ENCODE assay signal across 12 mouse cellular contexts in genomic region chr11:85917993-85918325, GRCm38 (mm10). TPM values are rescaled to one million over a fixed set of nuclear protein-coding genes. Genes with fewer than 3 reads are reported as not detected.
A peak's percentile ranks its signal among the peaks of the same experiment; 100 is the strongest.
DNase-seq lines count a peak whose midpoint lies in the region; ATAC-seq and TF ChIP-seq lines count a peak whose summit lies in the region.
"Had no signal": no experiment of that assay in that cellular context is flagged by ENCODE, and none has a peak within 500 bp of the region (broad histone marks: within the 10 kb centered on the region; RNA-seq: fewer than 3 reads in every experiment).

No protein-coding gene starts in this region.

- DNase-seq in forebrain, embryonic 11.5 days (ENCODE audit: low spot score) = no peak
- peak; percentile 91 for DNase-seq in embryonic facial prominence, embryonic 11.5 days (ENCODE audit: low spot score)
- DNase-seq in limb, embryonic 14.5 days (ENCODE audit: low spot score) = no peak
- peak; percentile 68 for DNase-seq in midbrain, embryonic 14.5 days
- no peak for DNase-seq in testis, postnatal 14 days (ENCODE audit: low spot score)
- DNase-seq in adrenal gland, postnatal 14 days = no peak
- no peak for DNase-seq in heart, adult 9 months (ENCODE audit: low spot score in 2 of 2)
- DNase-seq: adrenal gland, adult 2 months had no signal

- peak overlapping the region; percentile 9; the same call in 1 of the 2 replicates for H3K4me2 ChIP-seq in forebrain, embryonic 11.5 days (ENCODE audit: low read depth, low read length, severe bottlenecking)
- no peak overlapping the region for H3K4me2 ChIP-seq in forebrain, embryonic 16.5 days (ENCODE audit: low read length)
- H3K4me2 ChIP-seq in embryonic facial prominence, embryonic 11.5 days (ENCODE audit: low read depth, low read length) = no peak overlapping the region
- H3K4me2 ChIP-seq in limb, embryonic 14.5 days (replicated peaks; ENCODE audit: low read depth, low read length, severe bottlenecking) = peak overlapping the region; percentile 22; the same call in 1 of the 2 replicates
- peak overlapping the region; percentile 33 for H3K4me2 ChIP-seq in midbrain, embryonic 14.5 days (ENCODE audit: low read length)

- H3K27ac ChIP-seq in forebrain, embryonic 11.5 days (ENCODE audit: low read depth, low read length) = no peak overlapping the region
- H3K27ac ChIP-seq in forebrain, embryonic 16.5 days (ENCODE audit: low read length) = no peak overlapping the region
- 0 out of 2 replicates have a peak overlapping the region, but pooled peaks have one; percentile 43 for H3K27ac ChIP-seq in embryonic facial prominence, embryonic 11.5 days (replicated peaks; ENCODE audit: low read depth, low read length)
- H3K27ac ChIP-seq in limb, embryonic 14.5 days (replicated peaks; ENCODE audit: low read depth, low read length) = peak overlapping the region; percentile 76
- 0 out of 2 replicates have a peak overlapping the region, but pooled peaks have one; percentile 32 for H3K27ac ChIP-seq in midbrain, embryonic 14.5 days (replicated peaks; ENCODE audit: low read depth, low read length)

- TF ChIP-seq POLR2A in limb, embryonic 14.5 days (IDR thresholded peaks at IDR 0.05; ENCODE audit: borderline replicate concordance, extremely low read depth, insufficient read depth, insufficient read length) = no peak

- no peak for ATAC-seq in forebrain, embryonic 11.5 days (replicated peaks; ENCODE audit: low FRiP score)
- ATAC-seq in forebrain, embryonic 16.5 days = no peak
- peak; percentile 68; the same call in 1 of the 2 replicates for ATAC-seq in embryonic facial prominence, embryonic 11.5 days (replicated peaks; ENCODE audit: insufficient number of reproducible peaks, low FRiP score, low TSS enrichment, low read depth)
- no peak for ATAC-seq in limb, embryonic 14.5 days (ENCODE audit: low FRiP score, low read depth)
- no peak for ATAC-seq in midbrain, embryonic 14.5 days (ENCODE audit: low FRiP score, low TSS enrichment)

- peaks cover 21% of the 10 kb centered on the region for H3K4me1 ChIP-seq in forebrain, embryonic 11.5 days (replicated peaks; ENCODE audit: control insufficient read depth, insufficient read depth, low read length)
- H3K4me1 ChIP-seq in forebrain, embryonic 16.5 days (replicated peaks; ENCODE audit: control insufficient read depth, insufficient read depth, low read length) = peaks cover 10% of the 10 kb centered on the region
- peaks cover 10% of the 10 kb centered on the region for H3K4me1 ChIP-seq in embryonic facial prominence, embryonic 11.5 days (ENCODE audit: control insufficient read depth, insufficient read depth, low read length)
- H3K4me1 ChIP-seq in limb, embryonic 14.5 days (ENCODE audit: control insufficient read depth, insufficient read depth, low read length) = peaks cover 45% of the 10 kb centered on the region
- peaks cover 23% of the 10 kb centered on the region for H3K4me1 ChIP-seq in midbrain, embryonic 14.5 days (ENCODE audit: control insufficient read depth, insufficient read depth, low read length)

- no peaks in the 10 kb centered on the region for H3K9me3 ChIP-seq in forebrain, embryonic 11.5 days (ENCODE audit: control insufficient read depth, low read length)
- H3K9me3 ChIP-seq in forebrain, embryonic 16.5 days (ENCODE audit: control insufficient read depth, low read length) = no peaks in the 10 kb centered on the region
- H3K9me3 ChIP-seq in embryonic facial prominence, embryonic 11.5 days (replicated peaks; ENCODE audit: control insufficient read depth, low read length) = no peaks in the 10 kb centered on the region
- no peaks in the 10 kb centered on the region for H3K9me3 ChIP-seq in limb, embryonic 14.5 days (ENCODE audit: control insufficient read depth, low read length)
- H3K9me3 ChIP-seq in midbrain, embryonic 14.5 days (ENCODE audit: control insufficient read depth, low read length) = no peaks in the 10 kb centered on the region

- H3K27me3 ChIP-seq in forebrain, embryonic 11.5 days (ENCODE audit: control insufficient read depth, insufficient read depth, low read length) = peaks cover 4% of the 10 kb centered on the region; the same call in 1 of the 2 replicates
- H3K27me3 ChIP-seq in forebrain, embryonic 16.5 days (replicated peaks; ENCODE audit: control insufficient read depth, insufficient read depth, low read length) = peaks cover 3% of the 10 kb centered on the region; the same call in 1 of the 2 replicates
- no peaks in the 10 kb centered on the region for H3K27me3 ChIP-seq in embryonic facial prominence, embryonic 11.5 days (ENCODE audit: control insufficient read depth, insufficient read depth, low read length)
- H3K27me3 ChIP-seq in limb, embryonic 14.5 days (ENCODE audit: control insufficient read depth, insufficient read depth, low read length) = no peaks in the 10 kb centered on the region
- no peaks in the 10 kb centered on the region for H3K27me3 ChIP-seq in midbrain, embryonic 14.5 days (ENCODE audit: control insufficient read depth, insufficient read depth, low read length)

- H3K9ac ChIP-seq in forebrain, embryonic 11.5 days (ENCODE audit: low read length) = no peak overlapping the region
- no peak overlapping the region for H3K9ac ChIP-seq in forebrain, embryonic 16.5 days (replicated peaks; ENCODE audit: low read depth, low read length)
- H3K9ac ChIP-seq in embryonic facial prominence, embryonic 11.5 days (replicated peaks; ENCODE audit: low read length) = no peak overlapping the region; the same call in 1 of the 2 replicates
- no peak overlapping the region for H3K9ac ChIP-seq in limb, embryonic 14.5 days (ENCODE audit: low read depth, low read length, severe bottlenecking)
- 0 out of 2 replicates have a peak overlapping the region, but pooled peaks have one; percentile 2 for H3K9ac ChIP-seq in midbrain, embryonic 14.5 days (replicated peaks; ENCODE audit: low read length)

- WGBS in forebrain, embryonic 11.5 days = 12% methylated on average over 11 of the region's 11 CpGs
- 9% methylated on average over 11 of the region's 11 CpGs for WGBS in forebrain, embryonic 16.5 days
- 7% methylated on average over 11 of the region's 11 CpGs for WGBS in embryonic facial prominence, embryonic 11.5 days
- WGBS in limb, embryonic 14.5 days = 11% methylated on average over 11 of the region's 11 CpGs
- 6% methylated on average over 11 of the region's 11 CpGs for WGBS in midbrain, embryonic 14.5 days

- H3K36me3 ChIP-seq in forebrain, embryonic 11.5 days (ENCODE audit: control insufficient read depth, insufficient read depth, low read length) = no peaks in the 10 kb centered on the region
- H3K36me3 ChIP-seq in forebrain, embryonic 16.5 days (ENCODE audit: control insufficient read depth, insufficient read depth) = no peaks in the 10 kb centered on the region
- no peaks in the 10 kb centered on the region; the same call in 1 of the 2 replicates for H3K36me3 ChIP-seq in embryonic facial prominence, embryonic 11.5 days (replicated peaks; ENCODE audit: control insufficient read depth, insufficient read depth, low read depth, low read length)
- peaks cover 25% of the 10 kb centered on the region for H3K36me3 ChIP-seq in limb, embryonic 14.5 days (ENCODE audit: control insufficient read depth, insufficient read depth, low read length)
- no peaks in the 10 kb centered on the region for H3K36me3 ChIP-seq in midbrain, embryonic 14.5 days (ENCODE audit: control insufficient read depth, insufficient read depth, low read length)

- H3K4me3 ChIP-seq in forebrain, embryonic 11.5 days (ENCODE audit: low read depth, low read length) = no peak overlapping the region
- no peak overlapping the region for H3K4me3 ChIP-seq in forebrain, embryonic 16.5 days (replicated peaks; ENCODE audit: low read length)
- no peak overlapping the region for H3K4me3 ChIP-seq in embryonic facial prominence, embryonic 11.5 days (ENCODE audit: low read depth, low read length)
- no peak overlapping the region for H3K4me3 ChIP-seq in limb, embryonic 14.5 days (replicated peaks; ENCODE audit: low read length)
- H3K4me3 ChIP-seq in midbrain, embryonic 14.5 days (replicated peaks; ENCODE audit: low read depth, low read length) = no peak overlapping the region
- H3K4me3 ChIP-seq: erythroblast, embryonic 14.5 days had no signal

RNA-seq across cellular contexts. Expression of gene Tbx4, which starts 31.7 kb away (rescaled TPM):
- 0.12 and 0.21 TPM in 2 replicates for polyA plus RNA-seq in forebrain, embryonic 11.5 days (2014; fragmentation: Nextera tagmentation; extraction: Ambion mirVana)
- 0.23 and 0.26 TPM in 2 replicates for polyA plus RNA-seq in forebrain, embryonic 16.5 days (2015; fragmentation: Nextera tagmentation; extraction: Ambion mirVana)
- 0.65 and 1.5 TPM in 2 replicates for polyA plus RNA-seq in embryonic facial prominence, embryonic 11.5 days (2014; fragmentation: Nextera tagmentation; extraction: Ambion mirVana)
- 37.5 and 52.7 TPM in 2 replicates for polyA plus RNA-seq in limb, embryonic 14.5 days (2012; rRNA removed)
- 15.5 and 20.0 TPM in 2 replicates for polyA plus RNA-seq in limb, embryonic 14.5 days (2014; fragmentation: Nextera tagmentation; extraction: Ambion mirVana)
- 0.21 and 0.22 TPM in 2 replicates for polyA plus RNA-seq in midbrain, embryonic 14.5 days (2014; fragmentation: Nextera tagmentation; extraction: Ambion mirVana)
- not detected in 2 replicates for total RNA-seq in adrenal gland, postnatal 14 days (2021)
- total RNA-seq: granulocyte monocyte progenitor cell, adult 5-6 weeks had no signal
- polyA plus RNA-seq: erythroblast, embryonic 14.5 days; intestine, embryonic 14.5 days had no signal

Comparison
In these comparisons a context has a peak if more than half of its experiments do, and no peak if none do; other contexts are left out.
1. H3K4me2 ChIP-seq: peak in forebrain, embryonic 11.5 days (single experiment), limb, embryonic 14.5 days (single experiment) and midbrain, embryonic 14.5 days (single experiment); none in forebrain, embryonic 16.5 days (single experiment) and embryonic facial prominence, embryonic 11.5 days (single experiment).
2. DNase-seq: peak in embryonic facial prominence, embryonic 11.5 days (single experiment) and midbrain, embryonic 14.5 days (single experiment); none in forebrain, embryonic 11.5 days (single experiment), limb, embryonic 14.5 days (single experiment), testis, postnatal 14 days (single experiment), adrenal gland, postnatal 14 days (single experiment) and heart, adult 9 months (0 of 2).
3. H3K27ac ChIP-seq: peak in embryonic facial prominence, embryonic 11.5 days (single experiment), limb, embryonic 14.5 days (single experiment) and midbrain, embryonic 14.5 days (single experiment); none in forebrain, embryonic 11.5 days (single experiment) and forebrain, embryonic 16.5 days (single experiment).